Mouse (Mus musculus): ENCODE measurements around the gene Cep128.
"Not testable (repeated sequence)": the region's sequence is repeated elsewhere in the genome, so short reads cannot be mapped to it uniquely, and the experiment has no call there.

Gene Cep128

DNA sequence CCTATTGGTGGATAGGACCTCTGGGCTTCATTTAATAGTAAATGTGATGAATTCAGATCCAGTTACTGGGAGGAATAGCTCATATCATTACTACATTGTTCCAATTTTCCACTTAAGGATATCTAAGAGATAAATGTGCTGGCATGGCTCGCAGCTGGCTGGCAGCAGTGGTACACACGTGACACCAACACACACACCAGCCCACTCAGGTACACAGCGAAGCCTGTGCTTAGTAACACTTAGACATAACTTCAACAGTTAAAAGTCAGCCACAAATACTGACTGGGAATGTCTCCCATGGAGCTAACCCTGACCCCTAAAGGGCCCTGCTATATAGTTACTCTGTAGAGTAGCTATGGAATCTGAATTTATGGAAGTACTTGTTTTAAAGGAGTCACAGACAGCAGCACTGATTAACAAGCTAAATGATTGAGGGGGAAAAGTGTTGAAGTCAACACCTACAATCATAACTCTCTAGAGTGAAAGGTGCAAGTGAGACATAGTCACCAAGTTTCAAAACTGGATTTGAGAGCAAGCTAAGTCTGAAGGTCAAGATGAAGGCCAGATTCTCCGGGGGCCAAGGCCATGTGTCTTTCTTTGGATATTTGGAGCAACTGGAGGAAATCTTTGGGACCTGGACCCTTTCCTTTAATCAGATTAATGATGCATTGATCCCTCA lies 320.7 kb downstream of the Cep128 start:
- no peak for DNase-seq (ENCODE audit: low spot score)

- no peak for DNase-seq (ENCODE audit: low spot score)
Measured at GRCm38 (mm10) chr12:91062681-91063080, 321.5 kb downstream of the Cep128 start.

DNA sequence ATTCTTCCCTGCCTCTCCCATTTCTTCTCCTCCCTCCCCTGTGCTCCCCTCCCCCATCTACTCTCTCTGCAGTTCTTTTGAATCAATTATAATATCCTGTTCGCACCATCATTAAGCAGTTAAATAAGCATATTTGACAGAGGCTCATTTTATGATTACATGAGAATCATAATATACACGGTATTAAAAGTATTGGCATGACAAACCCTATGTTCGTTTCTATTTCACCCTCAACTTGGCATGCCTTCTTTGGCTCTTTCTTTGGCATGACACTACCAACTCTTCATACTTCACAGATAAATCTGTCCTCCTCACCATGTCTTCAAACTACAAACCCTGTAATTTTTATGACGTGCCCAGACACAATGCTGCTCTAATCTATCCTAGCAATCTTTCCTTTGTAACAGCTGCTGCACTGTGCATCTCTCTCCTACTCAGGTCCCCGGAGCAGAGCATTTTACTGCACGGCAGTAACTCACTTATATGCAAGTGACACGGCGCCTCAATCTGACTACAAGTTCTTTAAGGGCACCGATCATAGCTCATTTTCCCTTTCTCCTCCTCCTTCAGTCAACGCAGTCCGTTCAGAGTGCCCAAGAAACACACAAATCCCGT lies 324.4 kb downstream of the Cep128 start:
- no peak for DNase-seq (ENCODE audit: low spot score)

DNA sequence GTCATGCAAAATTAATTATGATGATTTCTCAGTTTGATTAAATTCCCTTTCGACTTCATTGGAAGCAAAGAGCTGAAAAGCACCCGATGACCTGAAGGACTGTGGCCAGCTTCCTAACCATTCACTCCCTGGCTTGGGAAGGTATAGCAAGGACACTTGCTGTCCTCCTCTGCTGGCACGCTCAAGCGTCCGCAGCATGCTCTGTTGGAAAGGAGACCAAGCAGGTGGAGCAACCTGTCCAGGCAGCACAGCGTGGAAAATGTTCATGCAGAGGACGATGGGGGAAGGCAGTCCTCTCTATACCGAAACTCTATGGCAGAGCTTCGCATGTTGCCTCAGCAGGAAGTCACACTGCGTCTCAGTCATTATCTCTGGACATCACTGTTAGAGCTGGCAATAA lies 327.3 kb downstream of the Cep128 start:
- DNase-seq (ENCODE audit: low spot score) = no peak

DNA sequence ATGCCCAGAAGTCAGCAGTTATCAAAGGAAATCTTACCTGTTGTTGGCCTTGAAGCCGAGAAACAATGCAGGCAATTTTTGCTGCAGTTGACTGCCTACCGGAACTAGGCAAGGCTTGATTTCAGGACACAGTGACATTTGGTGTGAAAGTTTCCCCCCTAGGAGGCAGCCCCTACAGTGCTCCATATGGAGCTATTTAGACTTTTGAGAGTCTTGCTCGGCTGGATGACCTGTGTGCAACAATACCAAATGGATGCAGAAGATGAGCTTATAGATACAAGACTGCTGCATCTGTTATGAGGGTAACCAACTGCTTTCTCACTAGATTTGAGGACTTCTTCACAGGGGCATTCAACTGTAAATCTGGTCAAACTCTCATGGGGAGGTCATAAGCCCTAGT lies 331.9 kb downstream of the Cep128 start:
- DNase-seq (ENCODE audit: low spot score) = no peak

- no peak for DNase-seq (ENCODE audit: low spot score)
Measured at GRCm38 (mm10) chr12:91050593-91051325, 333.4 kb downstream of the Cep128 start.

- no peak for DNase-seq (ENCODE audit: low spot score)
Measured at GRCm38 (mm10) chr12:91041363-91041762, 342.8 kb downstream of the Cep128 start.

GRCm38 (mm10) chr12:91040267-91040905 lies 343.8 kb downstream of the Cep128 start:
- no peak for DNase-seq (ENCODE audit: low spot score)

DNA sequence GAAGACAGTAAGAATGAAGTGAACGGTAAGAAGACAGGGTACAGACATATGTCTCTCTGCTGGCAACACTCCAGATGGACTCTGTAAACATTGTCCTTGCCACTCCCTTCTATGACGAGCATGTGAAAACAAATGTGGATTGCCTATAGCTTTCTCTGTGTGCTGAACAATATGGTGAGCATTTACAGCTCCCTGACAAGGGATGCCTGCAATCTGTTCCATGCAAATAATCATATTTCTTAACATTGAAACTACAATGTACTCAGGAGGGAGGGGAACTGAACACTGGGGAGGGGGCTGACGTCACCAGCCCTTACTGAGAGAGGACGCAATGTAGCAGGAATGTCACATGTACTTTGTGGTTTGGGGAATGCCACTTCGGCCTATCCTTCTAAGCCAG lies 355.1 kb downstream of the Cep128 start:
- DNase-seq (ENCODE audit: low spot score) = no peak

DNA sequence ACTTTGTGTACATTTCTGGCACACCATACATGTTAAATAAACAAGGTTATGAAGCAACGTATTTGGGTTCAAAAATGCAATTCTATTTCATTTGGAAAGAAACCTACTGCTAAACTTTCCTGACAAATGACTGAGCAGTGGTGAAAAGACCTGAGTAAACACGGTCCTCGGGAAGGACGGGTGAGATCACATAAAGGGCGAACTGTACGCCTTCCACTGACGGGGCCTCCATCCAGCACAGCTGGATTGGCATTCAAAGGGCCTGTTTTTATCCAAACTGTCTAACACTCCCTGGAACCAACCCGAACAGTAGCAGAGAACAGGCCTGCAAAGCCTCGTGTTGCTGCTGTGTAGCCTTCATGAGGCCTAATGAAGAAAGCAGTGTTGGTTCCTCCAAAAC lies 356.5 kb downstream of the Cep128 start:
- DNase-seq (ENCODE audit: low spot score) = no peak

- no peak for DNase-seq (ENCODE audit: low spot score)
Measured at GRCm38 (mm10) chr12:91027100-91027499, 357.1 kb downstream of the Cep128 start.

DNA sequence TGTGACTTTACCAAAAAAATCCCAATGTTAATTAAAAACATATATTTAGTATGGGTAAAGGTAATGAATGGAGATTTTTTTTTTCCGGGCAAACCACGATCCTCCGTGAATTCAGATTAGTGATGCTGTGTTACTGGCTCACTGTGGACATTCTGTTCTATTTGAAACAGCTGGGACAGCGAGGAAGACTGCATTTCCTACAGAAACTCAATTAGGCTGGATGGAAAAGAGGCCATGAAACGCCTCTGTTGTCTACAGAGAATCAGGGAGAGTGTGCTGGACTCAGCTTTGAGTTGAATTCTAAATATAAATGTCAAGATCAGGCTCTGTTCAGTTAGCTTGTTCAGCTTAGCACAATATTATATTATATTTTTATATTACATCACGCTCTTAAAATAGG lies 369.1 kb downstream of the Cep128 start:
- no peak for DNase-seq (ENCODE audit: low spot score)

DNA sequence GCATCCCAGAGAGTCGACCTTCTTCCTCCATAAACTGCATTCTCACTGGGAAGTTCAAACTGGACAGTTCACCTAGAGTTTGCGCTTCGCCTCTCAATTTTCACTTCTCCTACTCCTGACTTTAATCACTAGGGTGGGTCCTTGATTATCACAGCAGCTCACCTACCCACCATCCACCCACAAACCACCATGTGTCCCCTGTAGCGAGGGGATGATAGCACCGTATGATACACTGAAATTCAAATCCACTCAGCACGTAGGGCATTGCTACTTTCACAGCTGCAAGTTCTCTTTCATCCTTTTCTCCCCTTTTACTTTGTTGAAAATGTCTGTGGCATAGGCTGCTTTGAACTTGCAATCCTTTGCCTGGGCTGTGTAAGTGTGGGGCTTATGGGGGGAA lies 371.2 kb downstream of the Cep128 start:
- no peak for DNase-seq (ENCODE audit: low spot score)

GRCm38 (mm10) chr12:91012184-91012583 lies 372.0 kb downstream of the Cep128 start:
- DNase-seq (ENCODE audit: low spot score) = no peak

- DNase-seq (ENCODE audit: low spot score) = no peak
Measured at GRCm38 (mm10) chr12:91008736-91009135, 375.5 kb downstream of the Cep128 start.

GRCm38 (mm10) chr12:91008170-91008569 lies 376.0 kb downstream of the Cep128 start:
- no peak for DNase-seq (ENCODE audit: low spot score)

GRCm38 (mm10) chr12:90997539-90997938 lies 386.7 kb downstream of the Cep128 start:
- no peak for DNase-seq (ENCODE audit: low spot score)

DNA sequence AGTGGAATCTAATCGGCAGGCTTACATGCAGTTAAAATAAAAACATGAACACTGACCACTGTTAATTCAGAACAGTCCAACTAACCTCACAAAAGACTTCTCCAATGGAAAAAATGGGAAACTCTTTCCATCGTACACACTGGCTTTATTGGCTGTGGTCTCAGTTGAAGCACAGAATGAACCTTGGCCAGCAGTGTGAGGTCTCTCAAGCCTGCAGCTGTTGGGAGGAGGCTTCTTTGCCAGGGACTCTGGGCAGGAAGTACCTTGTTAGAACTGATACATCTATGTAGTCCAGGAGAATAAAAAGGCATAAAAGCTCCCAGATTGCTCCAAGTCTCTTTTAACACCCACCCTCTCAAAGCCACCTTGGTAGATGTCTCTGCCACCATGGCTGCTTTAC lies 390.9 kb downstream of the Cep128 start:
- DNase-seq (ENCODE audit: low spot score) = no peak

DNA sequence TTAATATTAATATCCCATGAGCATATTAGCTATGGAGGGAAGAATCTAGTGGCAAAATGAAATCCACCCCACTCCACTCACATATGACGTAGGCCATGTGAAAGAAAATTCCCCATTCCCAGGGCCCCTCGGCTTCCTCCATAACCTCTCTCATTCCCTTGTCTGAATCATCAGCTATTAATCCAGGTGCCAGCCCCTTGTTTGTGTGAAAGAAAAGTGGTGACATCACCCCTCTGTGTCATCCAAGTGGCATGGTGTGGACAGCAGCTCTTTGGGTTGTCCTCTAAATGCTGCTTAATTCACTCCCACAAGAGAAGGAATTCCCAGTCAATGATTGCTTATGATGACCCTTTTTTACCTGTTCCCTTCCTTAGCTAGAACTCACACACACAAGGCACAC lies 396.4 kb downstream of the Cep128 start:
- DNase-seq (ENCODE audit: low spot score) = no peak

GRCm38 (mm10) chr12:90987259-90987658 lies 396.9 kb downstream of the Cep128 start:
- DNase-seq (ENCODE audit: low spot score) = no peak

GRCm38 (mm10) chr12:90982018-90982417 lies 402.2 kb downstream of the Cep128 start:
- no peak for DNase-seq (ENCODE audit: low spot score)

DNA sequence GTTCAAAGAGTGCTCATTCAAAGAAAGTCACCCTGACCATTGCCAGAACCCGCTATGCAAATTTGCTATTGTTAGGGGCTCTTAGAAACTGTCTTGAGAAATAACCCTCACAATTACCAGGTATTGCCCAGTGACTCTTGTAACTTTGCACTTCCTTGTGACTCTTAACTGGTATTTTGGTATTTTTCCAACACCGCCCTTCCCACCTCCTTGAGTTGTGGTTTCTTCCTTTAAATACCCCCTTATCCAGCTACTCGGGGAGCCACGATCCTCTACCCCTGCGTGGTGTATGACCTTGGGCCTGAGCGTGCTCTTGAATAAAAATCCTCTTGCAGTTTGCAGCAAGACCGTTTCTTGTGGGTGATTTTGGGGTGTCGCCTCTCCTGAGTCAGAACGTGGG lies 407.8 kb downstream of the Cep128 start:
- not testable (repeated sequence) for DNase-seq (ENCODE audit: low spot score)

DNA sequence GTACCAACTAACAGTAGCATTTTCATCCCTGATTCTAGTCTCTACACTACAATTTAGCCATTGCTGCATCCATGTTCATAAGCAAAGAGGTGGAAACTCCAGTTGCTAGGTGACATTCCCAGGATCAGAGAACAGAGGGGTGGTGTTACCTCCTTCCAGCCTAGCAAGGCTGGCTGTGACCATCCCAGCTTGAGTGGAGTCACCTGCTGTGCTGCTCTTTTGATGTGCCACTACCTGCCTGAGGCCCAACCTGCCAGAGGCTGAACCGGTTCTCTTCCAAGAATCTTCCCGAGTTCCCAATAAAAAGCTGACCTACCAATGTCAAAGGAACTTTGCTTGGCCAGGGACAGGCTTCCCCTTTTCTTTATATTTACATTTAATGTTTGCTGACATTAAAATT lies 408.8 kb downstream of the Cep128 start:
- no peak for DNase-seq (ENCODE audit: low spot score)

Data from embryo, embryonic 10 days (tissue).